Mouse (Mus musculus): Measurements from ENCODE around the gene Hrasls5.

Hrasls5 gene

DNA sequence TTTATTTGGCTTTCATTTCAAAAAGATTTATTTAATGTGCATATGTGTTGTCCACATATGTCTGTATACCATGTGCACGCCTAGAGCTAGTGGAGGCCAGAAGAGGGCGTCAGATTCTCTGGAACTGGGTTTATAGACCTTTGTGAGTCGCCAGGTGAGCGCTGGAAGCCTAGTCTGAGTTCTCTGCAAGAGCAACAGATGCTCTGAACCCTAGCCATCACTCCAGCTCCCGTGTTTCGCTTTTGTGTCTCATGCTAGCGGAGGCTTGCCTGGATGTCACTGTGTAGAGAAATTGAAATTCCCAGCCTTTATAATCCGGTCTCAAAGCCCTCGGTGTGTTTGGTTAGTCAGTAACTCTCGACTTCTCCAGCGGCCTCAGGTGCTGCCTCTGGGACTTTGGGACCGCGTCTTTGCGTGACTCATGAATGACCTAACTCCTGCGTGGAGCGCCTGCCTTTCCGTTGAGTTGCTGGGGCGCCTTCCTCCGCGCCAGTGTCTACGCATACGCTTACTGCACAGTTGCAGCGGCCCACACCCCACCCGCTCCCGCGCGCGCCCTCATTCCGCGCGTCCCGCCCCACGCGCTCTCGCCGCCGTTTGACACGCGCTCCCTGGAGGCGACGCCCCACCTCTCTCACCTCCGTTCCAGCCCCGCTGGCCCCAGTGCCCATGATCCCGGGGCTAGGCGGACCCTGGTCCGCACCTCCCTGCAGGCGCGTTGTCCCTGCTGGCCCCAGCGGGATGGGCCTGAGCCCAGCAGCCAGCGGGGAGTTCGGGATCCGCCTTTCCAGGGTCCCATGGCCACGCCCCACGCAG is at the start of gene Hrasls5:
Hrasls5 (plus strand) TSS at position 600 of the 816 bp plus-strand sequence.
- DNase-seq, result peak; percentile 47

DNA sequence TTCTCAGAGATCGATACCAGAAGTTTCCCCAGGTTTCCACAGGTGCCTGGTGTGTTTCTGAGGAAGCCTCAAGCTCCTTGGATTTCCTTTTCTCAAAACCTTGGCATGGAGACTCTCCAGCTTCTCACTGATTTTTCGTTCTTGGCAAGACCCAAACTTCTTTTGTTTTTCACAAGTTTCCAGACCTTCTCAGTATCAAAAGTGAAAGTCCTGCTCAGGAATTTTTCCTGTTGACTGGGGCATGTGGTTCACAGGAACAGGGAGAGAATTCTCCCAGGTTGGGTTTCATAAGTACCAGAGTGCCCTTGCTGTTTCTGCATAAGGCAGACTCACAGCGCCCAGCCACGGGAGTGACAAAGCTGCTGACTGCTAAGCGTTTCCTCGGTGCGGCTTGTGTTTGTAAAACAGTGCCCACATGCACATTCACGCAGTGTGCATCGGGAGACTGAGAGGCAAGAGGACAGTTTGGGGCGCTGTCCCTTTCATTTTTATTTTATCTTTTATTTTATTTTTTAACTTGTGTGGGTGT is 49.7 kb upstream of the Hrasls5 start:
- DNase-seq, result no peak

DNA sequence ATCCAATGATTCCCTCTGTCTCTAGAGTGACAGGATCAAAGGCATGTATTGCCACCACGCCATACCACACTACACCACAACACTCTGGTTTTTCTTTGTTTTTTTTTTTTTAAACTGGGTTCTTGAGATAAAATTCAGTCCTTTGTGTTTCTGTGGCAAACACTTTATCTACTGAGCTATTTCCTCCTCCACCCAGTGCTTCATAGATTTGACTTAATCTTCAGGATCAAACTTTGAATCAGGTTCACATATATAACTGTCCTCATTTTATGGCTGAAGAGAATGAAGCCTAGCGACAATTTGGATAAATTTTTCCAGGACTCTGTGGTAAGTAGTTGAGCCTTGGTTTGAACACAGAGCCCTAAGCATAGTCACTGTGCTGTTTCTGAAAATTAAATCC is 48.7 kb upstream of the Hrasls5 start:
- no peak for DNase-seq

DNA sequence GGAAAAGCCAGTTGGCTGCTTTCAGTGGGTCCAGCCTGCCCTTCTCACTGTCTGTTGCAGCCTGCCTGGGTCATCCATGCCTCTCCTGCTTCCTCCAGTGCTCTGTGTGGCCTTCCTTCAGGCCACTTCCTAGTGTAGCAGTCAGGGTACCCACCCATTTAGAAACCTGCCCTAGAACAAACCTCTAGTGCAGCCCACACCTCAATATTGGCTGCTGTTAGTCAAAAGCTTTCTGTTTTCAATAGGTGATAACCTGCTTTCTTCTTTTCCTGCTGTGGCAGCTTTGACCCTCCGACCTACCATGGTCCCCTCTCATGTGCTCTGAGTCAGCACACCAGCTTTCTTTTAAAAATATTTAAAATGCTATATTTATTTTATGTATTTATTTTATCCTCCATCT is 47.9 kb upstream of the Hrasls5 start:
- DNase-seq, result no peak

DNA sequence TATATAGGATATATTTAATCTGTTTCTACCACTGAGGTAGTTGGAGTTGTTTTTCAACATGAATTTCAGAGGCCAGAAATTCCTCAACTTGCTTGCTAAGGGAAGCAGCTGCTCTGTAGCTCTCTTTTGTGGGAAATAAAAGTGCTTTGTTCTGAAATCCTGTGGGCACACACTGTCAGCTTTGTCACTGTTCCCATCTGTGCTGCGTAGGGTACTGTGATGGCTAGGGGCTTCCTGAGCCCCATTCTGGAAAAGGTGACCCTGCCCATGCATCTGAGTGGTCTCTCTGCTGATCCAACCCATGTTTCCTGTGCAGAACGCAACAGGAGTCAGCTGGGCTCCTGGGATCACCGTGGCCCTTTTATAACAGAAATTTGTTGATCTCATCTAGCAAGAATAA is 45.5 kb upstream of the Hrasls5 start:
- no peak for DNase-seq

DNA sequence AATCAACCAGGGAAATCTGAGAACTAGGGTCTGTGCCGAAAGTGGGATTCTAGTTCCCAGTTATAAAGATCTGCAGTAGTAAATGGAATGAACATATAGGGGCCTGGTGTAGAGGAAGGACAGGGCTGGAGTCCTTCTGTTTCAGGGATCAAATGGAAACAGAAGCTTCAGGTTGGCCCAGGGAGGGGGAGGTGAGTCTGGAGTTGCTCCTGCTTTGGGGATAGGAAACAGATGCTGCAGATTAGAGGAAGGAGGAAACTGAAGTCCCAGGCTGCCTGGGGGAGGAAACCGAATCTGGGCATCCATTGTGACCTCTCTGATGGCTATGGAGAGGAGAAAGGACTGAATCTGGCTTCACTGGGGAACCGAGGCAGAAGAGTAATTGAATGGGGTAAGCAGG is 44.0 kb upstream of the Hrasls5 start:
- DNase-seq, result peak; percentile 25

DNA sequence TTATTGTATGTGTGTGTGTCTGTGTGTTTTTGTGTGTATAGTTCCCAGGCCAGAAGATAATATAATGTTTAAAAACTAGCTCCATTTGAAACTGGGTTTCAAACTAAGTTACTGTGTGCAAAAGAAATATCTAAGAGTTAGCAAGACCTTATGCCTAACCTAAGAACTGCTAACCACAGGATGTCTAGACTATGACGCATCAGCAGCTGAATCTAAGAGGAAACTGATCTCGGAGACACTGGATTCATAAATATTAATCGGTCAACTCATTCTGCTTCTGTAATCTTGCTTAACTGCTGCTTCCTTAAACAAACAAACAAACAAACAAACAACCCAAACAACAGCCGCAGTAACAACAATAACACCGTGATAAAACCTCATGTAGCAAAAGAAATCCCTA is 42.7 kb upstream of the Hrasls5 start:
- DNase-seq, result no peak

DNA sequence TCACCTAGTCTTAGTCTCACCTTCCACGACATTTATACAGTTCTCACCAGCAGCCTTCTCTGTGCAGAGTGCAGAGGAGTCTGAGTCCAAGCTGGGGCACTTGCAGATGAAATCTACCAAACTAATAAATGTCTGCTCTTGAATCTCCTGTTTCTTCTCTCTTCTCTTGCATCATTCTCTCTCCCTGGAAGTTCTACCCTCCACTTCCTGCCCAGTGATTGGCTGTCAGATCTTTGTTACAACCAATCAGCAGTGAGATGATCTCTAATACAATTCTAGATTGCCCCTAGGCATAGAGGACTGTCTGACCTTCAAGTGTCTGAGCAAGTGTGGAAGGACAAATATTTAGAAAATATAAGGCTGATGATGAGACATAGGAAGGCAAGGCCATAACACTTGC is 36.2 kb upstream of the Hrasls5 start:
- no peak for DNase-seq

DNA sequence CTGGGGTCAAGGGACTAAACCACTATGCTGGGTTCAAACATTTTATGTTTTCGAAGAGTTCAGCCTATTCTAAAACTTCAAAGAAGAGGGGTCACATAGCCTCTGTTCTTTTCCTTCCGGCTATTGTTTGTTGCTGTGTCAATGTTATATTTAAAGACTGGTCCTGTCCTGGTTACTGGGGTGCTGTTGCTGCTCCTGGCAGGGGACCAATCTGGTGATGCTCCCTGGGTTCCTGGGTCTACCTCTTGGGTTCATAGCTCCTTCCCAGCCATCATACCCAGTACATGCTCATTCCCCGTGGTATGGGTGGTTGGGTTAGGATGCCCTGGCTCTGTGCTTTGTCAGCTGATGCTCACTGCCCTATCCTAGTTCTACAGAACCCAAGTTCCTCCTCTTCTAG is 34.6 kb upstream of the Hrasls5 start:
- DNase-seq, result no peak

DNA sequence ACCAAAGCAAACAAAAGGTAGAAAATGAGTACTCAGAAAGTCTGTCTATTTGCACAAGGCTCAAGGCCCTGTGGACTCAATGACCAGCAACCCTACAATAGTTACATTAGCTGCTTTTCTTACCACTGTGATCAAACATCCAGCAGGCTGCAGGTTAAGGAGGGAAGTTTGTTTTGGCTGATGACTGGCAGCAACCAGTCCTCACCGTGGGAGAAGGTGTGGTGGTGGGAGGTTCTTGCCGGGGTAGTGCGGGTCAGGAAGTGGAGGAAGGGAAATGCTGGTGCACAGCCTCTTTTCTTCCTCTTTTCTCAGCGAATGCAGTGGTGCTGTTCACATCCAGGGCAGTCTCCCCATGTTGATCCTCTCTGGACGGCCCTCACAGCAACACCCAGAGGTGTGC is 31.3 kb upstream of the Hrasls5 start:
- no peak for DNase-seq

DNA sequence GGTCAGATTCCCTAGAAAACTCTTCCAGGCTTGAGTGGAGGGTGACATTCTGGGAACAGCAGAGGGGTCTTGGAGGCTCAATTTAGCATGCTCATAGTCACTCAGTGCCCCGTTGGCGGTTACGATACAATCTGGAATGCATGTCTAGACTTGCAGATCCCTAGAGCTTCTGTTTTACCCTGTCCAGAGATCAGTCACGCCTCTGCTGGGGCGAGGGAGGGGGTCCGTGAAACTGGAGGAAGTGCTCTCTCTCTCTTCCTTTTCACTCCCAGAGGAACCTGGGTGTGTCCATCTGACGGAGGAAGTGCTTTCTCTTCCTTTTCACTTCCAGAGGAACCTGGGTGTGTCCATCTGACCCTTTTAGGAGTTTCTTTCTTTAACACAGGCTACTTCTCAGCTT is 29.2 kb upstream of the Hrasls5 start:
- peak; percentile 33 for DNase-seq

DNA sequence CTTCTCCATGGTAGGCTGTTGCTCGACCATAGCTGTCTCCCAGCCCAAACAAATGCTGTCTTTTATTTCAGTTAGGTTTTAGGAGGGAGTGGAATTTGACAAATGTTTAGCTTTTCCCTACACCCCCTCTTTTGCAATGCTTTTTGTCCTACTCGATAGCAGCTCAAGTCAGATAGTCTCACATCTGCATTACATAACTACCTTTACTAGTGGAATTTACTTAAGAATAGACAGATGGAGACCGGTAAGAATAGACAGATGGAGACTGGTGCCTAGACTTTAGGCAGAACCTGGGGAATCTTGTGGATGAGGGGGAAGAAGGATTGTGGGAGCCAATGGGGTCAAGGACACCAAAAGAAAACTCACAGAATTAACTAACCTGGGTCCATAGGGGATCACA is 28.7 kb upstream of the Hrasls5 start:
- DNase-seq, result no peak

DNA sequence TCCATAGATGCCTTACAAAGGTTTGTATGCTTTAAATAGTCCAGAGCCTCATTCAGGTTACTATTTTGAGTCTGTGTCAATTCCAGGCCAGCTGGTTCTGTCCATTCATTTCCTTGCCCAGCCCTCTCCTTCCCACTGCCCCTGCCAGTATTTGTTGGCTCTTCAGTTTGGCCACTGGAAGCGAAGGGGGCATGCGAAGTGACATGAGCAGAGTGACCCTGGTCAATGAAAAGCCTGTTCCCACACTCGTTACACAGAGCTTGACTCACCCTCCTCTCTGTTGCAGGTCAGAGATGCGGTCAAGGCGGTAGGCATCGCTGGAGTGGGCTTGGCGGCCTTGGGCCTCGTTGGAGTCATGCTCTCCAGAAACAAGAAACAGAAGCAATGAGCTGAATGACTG is 27.1 kb upstream of the Hrasls5 start:
- no peak for DNase-seq

DNA sequence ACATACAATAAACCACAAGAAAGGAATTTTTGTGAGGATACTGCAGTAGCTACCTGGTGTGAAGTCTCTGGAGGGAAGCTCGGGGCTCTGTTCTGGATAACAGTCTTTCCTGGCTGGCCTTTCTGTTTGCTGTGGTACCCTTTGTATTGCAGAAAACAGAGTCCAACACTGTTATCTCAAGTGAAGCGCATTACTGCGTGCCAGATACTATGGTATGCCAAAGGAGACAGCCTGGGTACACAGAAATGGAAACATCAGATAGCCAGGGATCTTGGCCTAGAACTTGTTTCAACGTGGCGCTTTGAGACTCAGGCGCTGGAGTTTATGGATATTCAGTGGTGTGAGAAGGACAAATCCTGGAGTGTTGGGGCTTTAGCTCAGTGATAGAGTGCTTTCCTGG is 26.6 kb upstream of the Hrasls5 start:
- no peak for DNase-seq

DNA sequence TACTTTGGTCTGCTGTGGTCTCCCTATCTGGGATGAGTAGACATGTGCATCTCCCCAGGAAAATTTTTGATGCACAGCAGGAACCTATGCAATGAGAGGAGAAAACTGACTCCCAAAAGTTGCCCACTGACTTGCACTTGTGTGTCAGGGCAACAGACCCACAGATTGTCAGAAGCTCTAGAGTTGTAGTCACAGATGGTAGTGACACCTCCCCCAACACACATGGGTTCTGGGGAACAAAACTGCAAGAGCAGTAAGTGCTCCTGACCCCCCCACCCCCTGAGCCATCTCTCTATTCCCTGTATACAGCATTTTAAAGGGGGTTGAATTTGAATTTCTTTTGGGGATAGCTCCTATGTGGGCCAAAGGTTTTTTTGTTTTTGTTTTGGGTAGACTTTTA is 21.5 kb upstream of the Hrasls5 start:
- DNase-seq, result no peak

DNA sequence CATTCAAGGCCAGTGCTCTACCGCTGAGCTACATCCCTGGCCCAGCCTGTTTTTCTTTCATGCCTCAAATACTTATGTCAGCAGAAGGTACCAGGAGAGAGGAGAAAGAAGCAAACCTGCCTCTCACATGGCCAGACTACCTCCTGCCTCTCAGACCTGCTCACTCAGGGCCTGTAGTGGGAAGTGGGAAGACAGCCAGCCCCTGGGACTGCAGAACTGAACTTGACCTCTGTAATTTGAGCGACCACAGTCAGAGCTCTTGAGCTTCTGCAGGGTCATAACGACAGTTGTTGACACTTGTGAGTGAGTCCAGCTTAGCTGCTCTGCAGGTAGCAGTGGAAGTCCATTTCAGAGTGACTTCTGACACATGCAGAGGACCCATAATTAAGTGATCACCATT is 20.3 kb upstream of the Hrasls5 start:
- DNase-seq, result peak; percentile 43

DNA sequence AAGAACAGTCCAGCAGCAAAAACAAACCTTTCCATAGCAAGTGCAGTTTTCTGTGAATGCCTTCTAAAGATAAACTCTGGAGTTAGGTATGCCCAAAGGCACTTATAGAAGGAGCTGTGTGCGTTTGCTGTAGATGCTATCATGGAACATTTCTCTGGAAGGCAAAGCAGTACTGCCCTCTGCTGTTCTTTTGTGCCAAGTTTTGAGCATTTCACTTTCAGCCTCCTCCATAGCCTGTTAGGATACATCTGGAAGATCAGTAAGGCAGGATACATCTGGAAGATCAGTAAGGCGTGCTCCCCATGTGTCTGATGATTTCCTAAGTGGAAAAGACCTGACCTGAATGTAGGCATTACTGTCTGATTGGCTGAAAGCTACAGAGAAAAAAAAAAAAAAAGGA is 16.8 kb upstream of the Hrasls5 start:
- peak; percentile 61 for DNase-seq

DNA sequence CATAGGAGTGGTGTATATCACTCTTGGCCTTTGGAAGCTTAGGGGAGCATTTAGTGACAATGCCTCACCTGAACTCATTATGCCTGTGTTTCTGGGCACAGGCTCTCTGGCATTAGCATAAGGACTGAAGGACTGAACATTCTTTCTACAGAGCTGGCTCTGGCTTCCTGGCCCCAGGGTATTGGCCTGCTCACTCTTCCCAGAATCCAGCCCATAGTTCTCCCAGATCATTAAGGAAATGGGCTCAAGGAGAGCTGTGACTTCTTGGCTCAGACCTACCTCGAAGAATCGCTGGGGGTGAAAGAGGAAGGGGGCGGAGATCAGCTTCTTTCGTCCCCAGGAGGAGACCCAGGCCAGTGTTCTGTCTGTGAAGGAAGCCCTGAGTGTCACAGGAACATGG is 13.9 kb upstream of the Hrasls5 start:
- DNase-seq, result no peak

DNA sequence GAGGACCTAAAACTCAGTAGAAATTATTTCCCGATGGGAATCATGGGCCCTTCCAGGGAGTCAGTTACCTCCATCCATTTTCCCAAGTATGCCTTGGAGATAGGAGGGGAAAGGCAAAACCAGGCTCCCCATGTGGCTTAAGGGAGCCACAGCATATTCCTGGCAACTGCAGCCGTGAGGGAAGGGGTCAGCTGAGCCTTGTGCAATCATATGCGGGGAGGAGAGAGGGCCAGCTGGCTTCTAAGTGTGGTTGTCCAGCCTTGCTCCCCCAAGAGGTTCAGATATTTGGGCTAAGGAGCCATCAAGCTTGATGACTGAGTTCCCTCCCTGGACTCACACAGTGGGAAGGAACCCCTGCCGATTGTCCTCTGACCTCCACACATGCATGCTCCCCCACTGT is 10.8 kb upstream of the Hrasls5 start:
- no peak for DNase-seq

DNA sequence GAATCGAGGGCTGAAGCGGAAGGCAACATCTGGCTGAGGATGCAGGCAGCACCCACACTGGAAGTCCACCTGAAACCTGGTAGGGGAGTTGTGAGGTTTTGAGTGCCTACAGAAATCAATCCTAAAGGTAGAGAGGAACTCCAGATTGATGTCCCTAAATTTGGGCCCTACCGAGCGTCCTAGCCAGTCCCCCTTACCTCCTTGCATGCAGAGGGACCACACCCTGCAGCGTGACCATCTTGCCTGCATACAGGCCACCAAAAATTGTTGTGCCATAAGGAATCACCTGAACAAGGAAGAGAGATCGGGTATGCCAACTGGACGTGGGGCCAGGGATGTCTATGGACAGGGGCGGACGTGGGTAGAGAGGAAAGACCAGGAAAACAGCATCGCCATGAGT is 8.2 kb upstream of the Hrasls5 start:
- DNase-seq, result no peak

DNA sequence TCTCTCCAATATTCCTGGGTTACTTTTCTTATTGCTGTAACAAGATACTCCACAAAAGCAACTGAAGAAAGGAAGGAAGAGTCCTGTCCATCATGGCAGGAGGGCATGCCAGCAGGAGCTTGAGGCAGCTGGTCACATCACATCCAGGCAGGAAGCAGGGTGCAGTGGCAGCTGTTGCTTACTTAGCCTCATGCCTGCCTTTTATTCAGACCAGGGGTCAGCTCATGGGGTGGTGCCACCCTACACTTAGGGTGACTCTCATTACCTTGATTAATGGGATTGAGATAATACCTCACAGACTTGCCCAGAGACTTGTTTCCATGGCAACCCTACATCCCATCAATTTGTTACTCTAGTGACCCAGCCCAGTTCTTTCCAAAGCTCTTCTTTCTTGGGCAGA is 7.3 kb upstream of the Hrasls5 start:
- no peak for DNase-seq

DNA sequence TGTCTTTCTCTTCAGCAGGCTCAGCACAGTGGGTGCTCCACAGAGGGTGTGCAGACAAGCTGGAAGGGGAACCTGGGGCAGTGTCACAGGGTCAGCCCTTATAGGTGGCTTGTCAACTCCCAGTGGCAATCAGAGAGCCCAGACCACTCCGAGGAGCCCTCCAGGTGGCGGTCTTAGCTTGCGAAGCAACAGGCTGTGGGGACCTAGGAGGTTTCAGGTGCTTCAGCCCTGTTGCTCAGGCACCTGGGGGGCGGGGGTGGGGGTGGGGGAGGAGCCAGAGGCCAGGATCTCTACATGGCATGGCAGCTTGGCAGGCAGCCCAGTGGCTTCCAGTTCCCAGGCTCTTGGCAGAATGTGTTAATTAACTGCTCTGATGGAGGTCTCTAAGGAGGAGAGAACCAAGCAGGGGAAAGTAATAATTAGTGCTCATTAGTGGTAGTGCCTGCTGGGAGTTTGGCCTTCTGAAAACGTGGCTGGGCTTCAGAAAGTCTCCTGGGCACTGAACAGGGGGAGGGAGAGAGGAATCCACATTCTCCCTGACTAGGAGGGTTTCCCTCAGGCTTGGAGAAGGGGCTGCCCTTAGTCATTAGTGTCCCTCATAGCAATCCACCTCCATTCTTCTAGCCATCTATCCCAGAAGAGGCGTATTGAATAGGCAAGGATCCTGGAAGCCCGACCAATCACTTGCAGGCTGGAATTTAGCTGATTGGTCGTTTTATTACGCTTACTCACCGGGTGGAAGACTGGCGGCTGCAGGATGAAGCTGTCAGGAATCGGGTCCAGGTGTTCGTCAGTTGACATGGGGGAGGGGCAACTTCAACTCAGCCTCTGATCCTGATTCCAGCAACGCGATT is 6.2 kb upstream of the Hrasls5 start:
- DNase-seq, result peak; percentile 90

DNA sequence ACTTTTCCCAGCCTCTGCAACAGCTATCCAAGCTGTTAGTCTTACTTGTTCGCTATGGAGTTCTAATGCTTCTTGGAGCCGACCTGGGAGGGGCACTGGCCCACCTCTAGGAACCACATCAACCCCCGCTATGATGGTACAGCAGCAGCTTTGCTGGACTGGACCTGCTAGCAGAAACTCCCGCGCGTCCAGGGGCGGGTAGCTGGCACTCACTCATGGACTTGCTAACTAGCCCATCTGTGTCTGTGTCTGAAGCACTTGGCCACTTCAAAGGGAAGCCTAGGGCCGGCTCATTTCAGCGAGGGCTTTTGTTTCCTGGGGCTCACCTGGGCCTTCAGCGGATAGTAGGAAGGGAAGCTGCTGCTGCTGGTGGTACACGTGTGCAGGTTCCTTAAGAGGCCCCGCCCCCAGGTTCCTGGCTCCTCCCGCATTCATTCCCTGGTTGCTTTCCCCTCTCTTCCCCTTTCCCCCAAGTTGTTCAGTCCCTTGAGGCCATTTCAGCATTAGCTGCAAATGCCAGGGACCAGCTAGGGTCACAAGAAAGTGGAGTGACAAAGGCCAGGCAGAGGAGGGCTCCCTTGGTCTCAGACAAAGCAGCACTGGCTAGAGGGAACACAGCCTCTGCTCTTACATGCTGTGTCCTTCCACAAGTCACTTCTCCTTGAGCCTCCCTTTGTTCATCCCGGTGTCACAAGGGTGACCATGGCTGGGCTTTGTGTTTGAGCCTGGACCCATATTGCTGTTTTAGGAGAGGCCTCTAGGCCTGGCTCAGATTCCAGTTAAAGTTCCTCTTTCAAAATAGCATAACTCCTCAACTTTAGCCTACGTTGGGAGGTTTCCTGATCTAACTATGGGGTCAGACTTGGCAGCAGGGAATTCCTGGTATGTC is 5.3 kb upstream of the Hrasls5 start, which contains the start of gene Lgals12:
Lgals12 (minus strand) TSS at position 393 of the 889 bp plus-strand sequence.
- peak; percentile 41 for DNase-seq

Measured in kidney, postnatal 10 days (tissue).